Mouse (Mus musculus) lung, postnatal 0 days (tissue): ENCODE results near the gene Pctp. TPM values are rescaled to one million over a fixed set of nuclear protein-coding genes. Genes with fewer than 3 reads are reported as not detected.

Experiments used
- ATAC-seq: fragments of 200-750 bp; cut with Nextera tagmentation; 2 replicates; pipeline ENCODE4 v1.8.0; 2017; ENCODE audit warnings: moderate library complexity
- DNase-seq: peaks from one replicate; pipeline ENCODE4 v3.0.0-alpha.2; 2016; ENCODE audit warnings: low spot score
- H3K27ac ChIP-seq: fragments of 300-500 bp; sonication (generic); 2 replicates; pipeline ENCODE4 v1.5.1; 2014; ENCODE audit warnings: antibody characterized with exemption, mild to moderate bottlenecking, low read length, mixed read lengths
- H3K27me3 ChIP-seq: fragments of 300-500 bp; sonication (generic); replicated peaks from 2 replicates; pipeline ENCODE4 v1.6.1; 2014; ENCODE audit warnings: low read length, mixed read lengths; ENCODE audit not compliant: insufficient read depth
- H3K36me3 ChIP-seq: fragments of 300-500 bp; sonication (generic); 2 replicates; pipeline ENCODE4 v1.6.1; 2014; ENCODE audit warnings: low read length, mixed read lengths; ENCODE audit not compliant: insufficient read depth
- H3K4me1 ChIP-seq: fragments of 300-500 bp; sonication (generic); 2 replicates; pipeline ENCODE4 v1.6.1; 2014; ENCODE audit warnings: antibody characterized with exemption, low read depth, low read length, mixed read lengths; ENCODE audit not compliant: insufficient read depth
- H3K4me2 ChIP-seq: fragments of 300-500 bp; sonication (generic); replicated peaks from 2 replicates; pipeline ENCODE4 v1.6.1; 2014; ENCODE audit warnings: low read depth, mild to moderate bottlenecking, low read length, moderate library complexity, mixed read lengths
- H3K4me3 ChIP-seq: fragments of 300-500 bp; sonication (generic); 2 replicates; pipeline ENCODE4 v1.5.1; 2014; ENCODE audit warnings: low read depth, low read length
- H3K9ac ChIP-seq: fragments of 300-500 bp; sonication (generic); replicated peaks from 2 replicates; pipeline ENCODE4 v1.6.1; 2014; ENCODE audit warnings: low read depth, mild to moderate bottlenecking
- H3K9me3 ChIP-seq: fragments of 300-500 bp; sonication (generic); 2 replicates; pipeline ENCODE4 v1.6.1; 2016; ENCODE audit warnings: low read length, mixed read lengths
- CTCF ChIP-seq: IDR thresholded peaks from 2 replicates; pipeline ENCODE4 v1.5.1; 2016; ENCODE audit warnings: antibody characterized with exemption, mild to moderate bottlenecking
- EP300 ChIP-seq: IDR thresholded peaks from 2 replicates; pipeline ENCODE4 v1.6.1; 2016; ENCODE audit warnings: antibody characterized with exemption, mild to moderate bottlenecking, control low read depth
- WGBS: fragments of 180-500 bp; shearing (Covaris S2); extraction: QIAGEN DNeasy Blood & Tissue Kit; methylation state at CpG from one replicate; pipeline ENCODE4 v1.1.7; 2014; 5-methylcytosine and 5-hydroxymethylcytosine counted together
- polyA plus RNA-seq: library from polyadenylated mRNA; unstranded; fragments of >200 nt; fragmentation: Nextera tagmentation; extraction: Ambion mirVana; gene quantifications from 2 replicates; pipeline ENCODE4 v1.2.1, GENCODE M21; 2015

Gene Pctp
- polyA plus RNA-seq, 1 experiment from 2014 or later = 11.0 TPM

DNA sequence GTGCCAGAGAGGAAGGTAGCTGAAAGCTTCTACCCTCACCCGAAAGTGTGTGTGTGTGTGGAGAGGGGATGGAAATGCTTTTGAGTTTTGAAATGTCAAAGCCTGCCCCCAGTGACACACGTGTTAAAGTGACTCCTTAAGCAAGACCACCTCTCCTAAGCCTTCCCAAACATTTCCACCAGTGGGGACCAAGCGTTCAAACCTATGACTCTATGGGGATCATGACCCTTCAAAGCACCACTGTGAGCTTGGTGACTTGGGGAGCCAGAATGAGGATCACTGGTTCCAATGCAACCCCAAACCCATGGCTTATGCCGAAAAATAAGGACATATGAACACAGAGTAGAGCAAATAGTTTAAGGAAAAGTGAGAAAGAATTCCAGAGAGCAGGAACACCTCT lies 6.3 kb downstream of the Pctp start:
- ATAC-seq (no peak), DNase-seq (no peak)
- WGBS = 84% methylated on average over 4 of the region's 4 CpGs
- no peak overlapping the region for H3K4me2 ChIP-seq
- H3K4me3 ChIP-seq = no peak overlapping the region
- peaks cover 3% of the 10 kb centered on the region; the same call in 1 of the 2 replicates for H3K4me1 ChIP-seq
- no peaks in the 10 kb centered on the region for H3K9me3 ChIP-seq
- H3K9ac ChIP-seq = no peak overlapping the region
- H3K27ac ChIP-seq = no peak overlapping the region
- H3K27me3 ChIP-seq = no peaks in the 10 kb centered on the region
- TF ChIP-seq EP300 (no peak), CTCF (no peak)
- no peaks in the 10 kb centered on the region for H3K36me3 ChIP-seq

DNA sequence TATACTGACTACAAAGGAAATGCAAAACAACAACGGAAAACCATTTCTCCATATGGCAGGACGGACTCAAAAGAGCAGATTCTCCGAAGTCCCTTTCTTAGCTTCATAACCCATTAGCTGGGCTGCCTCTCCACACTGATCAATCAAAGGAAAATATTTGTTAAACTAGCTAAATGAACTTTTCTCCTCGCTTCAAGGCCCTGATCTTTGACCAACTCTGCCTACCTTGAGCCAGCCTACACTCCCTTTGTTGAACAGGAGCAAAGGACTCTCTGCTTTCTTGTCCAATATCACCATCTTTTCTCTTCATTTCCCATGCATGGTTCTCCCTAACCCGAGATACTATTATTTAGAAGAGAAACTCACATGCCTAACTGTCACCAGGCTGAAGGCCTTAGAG lies 7.1 kb downstream of the Pctp start:
- TF ChIP-seq EP300 = no peak
- TF ChIP-seq CTCF = no peak
- WGBS = 95% methylated on average over 5 of the region's 5 CpGs
- ATAC-seq (no peak), DNase-seq (no peak)
- Histone ChIP-seq H3K4me2 (no peak overlapping the region), H3K4me1 (peaks cover 3% of the 10 kb centered on the region; the same call in 1 of the 2 replicates), H3K27me3 (no peaks in the 10 kb centered on the region), H3K4me3 (no peak overlapping the region), H3K27ac (no peak overlapping the region), H3K9ac (no peak overlapping the region), H3K36me3 (no peaks in the 10 kb centered on the region), H3K9me3 (no peaks in the 10 kb centered on the region)

DNA sequence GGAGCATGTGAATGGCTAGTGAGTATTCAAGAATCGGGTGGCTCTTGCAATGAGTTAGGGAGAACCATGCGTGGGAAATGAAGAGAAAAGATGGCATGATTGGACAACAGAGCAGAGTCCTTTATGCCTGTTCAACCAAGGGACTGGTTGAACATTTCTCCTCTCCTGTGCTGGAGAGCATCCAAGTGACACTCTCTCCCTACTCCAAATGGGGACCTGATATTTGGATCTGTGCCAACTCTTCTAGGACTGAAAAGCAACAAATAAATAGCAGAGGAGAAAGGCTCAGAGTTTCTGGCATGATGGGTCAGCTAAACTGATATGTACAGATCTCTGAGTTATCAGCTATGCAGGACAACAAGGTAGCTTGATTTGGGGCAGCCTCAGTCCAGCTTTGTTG lies 8.0 kb downstream of the Pctp start:
- Histone ChIP-seq H3K9me3 (no peaks in the 10 kb centered on the region), H3K4me2 (no peak overlapping the region), H3K27ac (no peak overlapping the region), H3K9ac (no peak overlapping the region), H3K4me1 (peaks cover 3% of the 10 kb centered on the region; the same call in 1 of the 2 replicates), H3K36me3 (no peaks in the 10 kb centered on the region), H3K27me3 (no peaks in the 10 kb centered on the region), H3K4me3 (no peak overlapping the region)
- DNase-seq (no peak), ATAC-seq (no peak)
- 66% methylated on average over 2 of the region's 2 CpGs for WGBS
- TF ChIP-seq CTCF = no peak
- TF ChIP-seq EP300 = no peak

DNA sequence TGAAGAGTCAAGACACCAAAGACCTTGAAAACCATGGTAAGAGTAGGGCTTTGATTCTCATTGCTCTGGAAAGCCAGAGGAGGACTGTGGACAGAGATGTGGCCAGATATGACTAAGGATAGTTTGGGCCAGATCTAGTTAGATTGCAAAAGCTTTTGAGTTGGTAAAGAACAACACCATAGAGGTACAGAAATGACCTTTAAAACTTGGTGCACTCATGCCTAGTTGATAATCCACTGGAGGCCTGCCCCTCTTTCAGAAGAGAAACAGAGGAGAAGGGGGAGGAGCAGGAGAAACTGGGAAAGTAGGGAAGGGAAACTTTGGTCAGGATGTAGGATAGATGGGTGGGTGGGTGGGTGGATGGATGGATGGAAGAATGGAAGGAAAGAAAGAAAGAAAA lies 11.0 kb downstream of the Pctp start:
- DNase-seq (no peak), ATAC-seq (no peak)
- Histone ChIP-seq H3K27me3 (no peaks in the 10 kb centered on the region), H3K27ac (no peak overlapping the region), H3K4me1 (peaks cover 3% of the 10 kb centered on the region; the same call in 1 of the 2 replicates), H3K36me3 (no peaks in the 10 kb centered on the region), H3K4me3 (no peak overlapping the region), H3K9me3 (no peaks in the 10 kb centered on the region), H3K9ac (no peak overlapping the region), H3K4me2 (no peak overlapping the region)
- TF ChIP-seq CTCF = no peak
- no peak for TF ChIP-seq EP300

DNA sequence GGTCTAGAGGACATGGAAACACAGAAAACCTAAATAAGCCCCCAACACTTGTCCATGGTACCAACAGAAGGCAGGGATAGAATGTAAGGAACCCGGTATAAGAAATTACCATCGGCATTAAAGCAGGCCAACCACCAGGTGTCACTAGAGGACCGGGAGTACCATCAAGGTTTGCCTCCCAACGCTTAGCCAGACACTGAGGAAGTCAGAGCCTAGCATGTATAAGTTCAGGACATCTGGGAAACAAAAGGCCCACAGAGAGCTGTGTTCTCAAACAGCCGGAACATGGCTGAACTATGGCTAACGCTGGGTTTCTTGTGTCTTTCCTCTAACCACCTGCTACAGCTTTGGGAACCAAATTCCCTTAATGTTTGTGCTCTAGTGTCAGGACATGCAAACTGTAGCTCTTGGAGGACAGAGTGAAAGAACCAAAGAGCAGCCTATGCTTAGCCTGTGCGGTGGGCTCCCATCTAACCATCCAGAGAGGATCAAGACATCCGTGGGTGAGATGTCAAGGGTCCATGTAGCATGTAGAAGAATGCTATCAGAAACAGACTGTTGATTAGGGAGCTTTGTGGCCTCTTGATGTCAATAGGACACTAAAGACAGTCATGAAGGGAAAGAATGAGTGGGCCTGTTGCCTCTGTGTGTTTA lies 13.6 kb downstream of the Pctp start:
- ATAC-seq (peak; percentile 62), DNase-seq (peak; percentile 90)
- Histone ChIP-seq H3K4me3 (no peak overlapping the region), H3K27me3 (no peaks in the 10 kb centered on the region), H3K27ac (no peak overlapping the region), H3K9ac (no peak overlapping the region), H3K4me2 (no peak overlapping the region), H3K36me3 (no peaks in the 10 kb centered on the region), H3K4me1 (peaks cover 3% of the 10 kb centered on the region; the same call in 1 of the 2 replicates), H3K9me3 (no peaks in the 10 kb centered on the region)
- WGBS = 17% methylated on average over 8 of the region's 8 CpGs
- no peak for TF ChIP-seq EP300
- TF ChIP-seq CTCF = peak; percentile 95

DNA sequence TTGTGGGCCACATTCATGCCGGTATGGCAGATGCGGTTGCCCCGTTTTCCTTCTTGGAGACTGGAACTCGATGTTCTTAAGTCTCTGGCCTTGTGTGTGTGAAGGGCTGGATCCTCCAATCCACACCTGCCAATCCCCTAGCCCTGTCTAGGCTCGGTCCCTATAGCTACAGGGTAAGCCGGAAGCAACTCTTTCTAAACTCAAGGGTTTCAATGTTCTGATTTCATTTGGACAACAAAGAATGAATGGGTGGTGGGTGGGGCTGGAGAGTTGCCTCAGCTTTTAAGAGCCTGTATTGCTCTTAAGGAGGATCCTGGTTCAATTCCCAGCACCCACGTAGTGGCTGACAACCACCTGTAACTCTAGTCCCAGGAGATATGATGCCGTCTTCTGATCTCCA lies 16.2 kb downstream of the Pctp start:
- Histone ChIP-seq H3K27me3 (no peaks in the 10 kb centered on the region), H3K4me2 (no peak overlapping the region), H3K36me3 (no peaks in the 10 kb centered on the region), H3K9ac (no peak overlapping the region), H3K4me3 (no peak overlapping the region), H3K27ac (no peak overlapping the region), H3K4me1 (no peaks in the 10 kb centered on the region), H3K9me3 (no peaks in the 10 kb centered on the region)
- no peak for DNase-seq
- no peak for ATAC-seq
- 87% methylated on average over 8 of the region's 8 CpGs for WGBS
- no peak for TF ChIP-seq EP300
- TF ChIP-seq CTCF = no peak
